Mouse (Mus musculus) C2C12 (cell line): ENCODE measurements around the gene Cyp24a1. TPM values are rescaled to one million over a fixed set of nuclear protein-coding genes. Genes with fewer than 3 reads are reported as not detected.
"Not testable (repeated sequence)": the region's sequence is repeated elsewhere in the genome, so short reads cannot be mapped to it uniquely, and the experiment has no call there.

Source experiments
- H3K27me3 ChIP-seq: one replicate; pipeline ENCODE4 v1.6.1; 2011; ENCODE audit not compliant: control insufficient read depth, insufficient read depth, insufficient read length
- H3K36me3 ChIP-seq: one replicate; pipeline ENCODE4 v1.6.1; 2011; ENCODE audit not compliant: control insufficient read depth, insufficient read depth
- H3K4me3 ChIP-seq: one replicate; pipeline ENCODE4 v1.5.1; 2011; ENCODE audit warnings: mild to moderate bottlenecking, control low read depth; ENCODE audit not compliant: poor library complexity, insufficient read depth, severe bottlenecking
- H3K79me2 ChIP-seq: one replicate; pipeline ENCODE4 v1.6.1; 2011; ENCODE audit not compliant: control insufficient read depth, insufficient read depth
- H3K79me3 ChIP-seq: one replicate; pipeline ENCODE4 v1.6.1; 2011; ENCODE audit warnings: low read depth, control low read depth
- H3ac ChIP-seq: one replicate; pipeline ENCODE3; 2011; ENCODE audit warnings: low read depth; ENCODE audit not compliant: control insufficient read depth, insufficient read length
- CEBPB ChIP-seq: IDR thresholded peaks from one replicate; pipeline ENCODE4 v1.6.1; 2011; ENCODE audit warnings: low read depth, mild to moderate bottlenecking, control low read depth, moderate library complexity
- CTCF ChIP-seq: IDR thresholded peaks from one replicate; pipeline ENCODE4 v1.5.1; 2011; ENCODE audit not compliant: control insufficient read depth, insufficient read depth, insufficient read length
- FOSL1 ChIP-seq: IDR thresholded peaks from one replicate; pipeline ENCODE4 v1.8.0; 2011; ENCODE audit warnings: mild to moderate bottlenecking, low read length; ENCODE audit not compliant: poor library complexity, insufficient read depth, severe bottlenecking
- MAX ChIP-seq: IDR thresholded peaks from one replicate; pipeline ENCODE4 v1.6.1; 2011; ENCODE audit warnings: mild to moderate bottlenecking, control low read depth
- MYOD1 ChIP-seq: IDR thresholded peaks from one replicate; pipeline ENCODE4 v1.6.1; 2011; ENCODE audit warnings: low read depth; ENCODE audit not compliant: control insufficient read depth, insufficient read length
- MYOG ChIP-seq: IDR thresholded peaks from one replicate; pipeline ENCODE4 v1.6.1; 2011; ENCODE audit not compliant: control insufficient read depth, insufficient read length; ENCODE audit errors: extremely low read depth
- USF1 ChIP-seq: IDR thresholded peaks from one replicate; pipeline ENCODE4 v1.6.1; 2011; ENCODE audit warnings: low read depth, mild to moderate bottlenecking, control low read depth, moderate library complexity
- polyA plus RNA-seq: library from polyadenylated mRNA; unstranded; fragments of >200 nt; fragmentation: generic; extraction: Trizol; gene quantifications from one replicate; pipeline ENCODE4 v1.2.1, GENCODE M21; 2012; ENCODE audit warnings: missing spikeins

Gene Cyp24a1
- polyA plus RNA-seq, 1 experiment: not detected

GRCm38 (mm10) chr2:170461652-170462051 lies 35.3 kb downstream of the Cyp24a1 start:
- Histone ChIP-seq H3K79me2 (no peaks in the 10 kb centered on the region), H3K27me3 (peaks cover 17% of the 10 kb centered on the region), H3K36me3 (no peaks in the 10 kb centered on the region), H3K79me3 (no peaks in the 10 kb centered on the region), H3ac (no peak overlapping the region), H3K4me3 (no peak overlapping the region)
- TF ChIP-seq MYOG: no peak

GRCm38 (mm10) chr2:170459805-170460204 lies 37.1 kb downstream of the Cyp24a1 start:
- H3ac ChIP-seq: no peak overlapping the region
- no peak for TF ChIP-seq USF1
- TF ChIP-seq FOSL1: no peak
- no peak for TF ChIP-seq MAX
- no peak for TF ChIP-seq CEBPB
- TF ChIP-seq MYOD1: no peak
- TF ChIP-seq CTCF: no peak
- TF ChIP-seq MYOG: no peak
- peaks cover 25% of the 10 kb centered on the region for H3K27me3 ChIP-seq
- H3K79me3 ChIP-seq: no peaks in the 10 kb centered on the region
- no peaks in the 10 kb centered on the region for H3K36me3 ChIP-seq
- H3K4me3 ChIP-seq: no peak overlapping the region
- no peaks in the 10 kb centered on the region for H3K79me2 ChIP-seq

GRCm38 (mm10) chr2:170459183-170459582 lies 37.8 kb downstream of the Cyp24a1 start:
- H3K27me3 ChIP-seq: peaks cover 30% of the 10 kb centered on the region
- H3K79me2 ChIP-seq: no peaks in the 10 kb centered on the region

GRCm38 (mm10) chr2:170453809-170454208 lies 43.1 kb downstream of the Cyp24a1 start:
- H3K27me3 ChIP-seq: peaks cover 39% of the 10 kb centered on the region
- H3K79me2 ChIP-seq, H3K36me3 ChIP-seq, H3ac ChIP-seq, H3K4me3 ChIP-seq, H3K79me3 ChIP-seq: not testable (repeated sequence)

More at GRCm38 (mm10) chr2:170459183-170459582, 37.8 kb downstream of the Cyp24a1 start:
- Histone ChIP-seq H3K79me3 (no peaks in the 10 kb centered on the region), H3ac (no peak overlapping the region), H3K36me3 (no peaks in the 10 kb centered on the region), H3K4me3 (no peak overlapping the region)
- TF ChIP-seq MAX (no peak), FOSL1 (no peak), USF1 (no peak), CEBPB (no peak), MYOG (no peak), MYOD1 (no peak), CTCF (no peak)

- no peaks in the 10 kb centered on the region for H3K36me3 ChIP-seq
- H3K79me2 ChIP-seq: no peaks in the 10 kb centered on the region
- no peak for TF ChIP-seq USF1
- no peak for TF ChIP-seq CEBPB
- TF ChIP-seq CTCF: peak; percentile 50
- TF ChIP-seq MYOG: no peak
- TF ChIP-seq MAX: peak; percentile 30
- no peak overlapping the region for H3K4me3 ChIP-seq
- H3K27me3 ChIP-seq: peaks cover 33% of the 10 kb centered on the region
- no peaks in the 10 kb centered on the region for H3K79me3 ChIP-seq
- no peak overlapping the region for H3ac ChIP-seq
These were observed 46.0 kb downstream of the Cyp24a1 start for GRCm38 (mm10) chr2:170450933-170451332.

GRCm38 (mm10) chr2:170447651-170448050 lies 49.3 kb downstream of the Cyp24a1 start:
- Histone ChIP-seq H3K36me3 (no peaks in the 10 kb centered on the region), H3K4me3 (no peak overlapping the region), H3ac (no peak overlapping the region), H3K79me2 (no peaks in the 10 kb centered on the region), H3K27me3 (peaks cover 12% of the 10 kb centered on the region), H3K79me3 (no peaks in the 10 kb centered on the region)
- TF ChIP-seq CEBPB (no peak), MYOD1 (no peak), FOSL1 (no peak), CTCF (no peak), MYOG (no peak), USF1 (no peak), MAX (no peak)
